Mouse (Mus musculus) embryonic facial prominence, embryonic 10.5 days (tissue): ENCODE data around the gene Mrgpre. TPM values are rescaled to one million over a fixed set of nuclear protein-coding genes. Genes with fewer than 3 reads are reported as not detected.

ENCODE experiments used
- DNase-seq: peaks from one replicate; pipeline ENCODE4 v3.0.0-alpha.2; 2017; ENCODE audit warnings: low spot score
- H3K27ac ChIP-seq: fragments of 300-500 bp; sonication (generic); replicated peaks from 2 replicates; pipeline ENCODE4 v1.5.1; 2016; ENCODE audit warnings: mild to moderate bottlenecking
- H3K27me3 ChIP-seq: fragments of 300-500 bp; sonication (generic); replicated peaks from 2 replicates; pipeline ENCODE4 v1.6.1; 2016; ENCODE audit warnings: low read depth, mild to moderate bottlenecking; ENCODE audit not compliant: poor library complexity, severe bottlenecking
- H3K36me3 ChIP-seq: fragments of 300-500 bp; sonication (generic); replicated peaks from 2 replicates; pipeline ENCODE4 v1.6.1; 2016; ENCODE audit warnings: mild to moderate bottlenecking, moderate library complexity
- H3K4me1 ChIP-seq: fragments of 300-500 bp; sonication (generic); 2 replicates; pipeline ENCODE4 v1.6.1; 2016
- H3K4me3 ChIP-seq: fragments of 300-500 bp; sonication (generic); 2 replicates; pipeline ENCODE4 v1.5.1; 2016; ENCODE audit warnings: mild to moderate bottlenecking, moderate library complexity
- H3K9me3 ChIP-seq: fragments of 300-500 bp; sonication (generic); 2 replicates; pipeline ENCODE4 v1.6.1; 2016; ENCODE audit warnings: mild to moderate bottlenecking
- WGBS: fragments of 180-500 bp; shearing (Covaris S2); methylation state at CpG from one replicate; pipeline ENCODE4 v1.1.7; 2016; 5-methylcytosine and 5-hydroxymethylcytosine counted together
- polyA plus RNA-seq: library from polyadenylated mRNA; unstranded; fragments of >200 nt; fragmentation: Nextera tagmentation; extraction: Ambion mirVana; gene quantifications from 2 replicates; pipeline ENCODE4 v1.2.1, GENCODE M21; 2016

Gene Mrgpre
- polyA plus RNA-seq, 1 experiment from 2014 or later, result 1.8 TPM

GRCm38 (mm10) chr7:143766893-143767292, 17.4 kb downstream of the Mrgpre start, which contains the start of gene Mrgprg:
Gene Mrgprg, minus strand, starts transcription at chr7:143766993.
- no peak for DNase-seq
- 56% methylated on average over 6 of the region's 6 CpGs for WGBS

GRCm38 (mm10) chr7:143764876-143765530, 19.3 kb downstream of the Mrgpre start:
- peaks cover 39% of the 10 kb centered on the region for H3K27me3 ChIP-seq
- no peak for DNase-seq
- no peaks in the 10 kb centered on the region for H3K4me1 ChIP-seq
- no peaks in the 10 kb centered on the region for H3K36me3 ChIP-seq
- no peak overlapping the region for H3K27ac ChIP-seq
- 76% methylated on average over 19 of the region's 19 CpGs for WGBS
- no peaks in the 10 kb centered on the region for H3K9me3 ChIP-seq
- H3K4me3 ChIP-seq, result no peak overlapping the region

More at GRCm38 (mm10) chr7:143766893-143767292, 17.4 kb downstream of the Mrgpre start, which contains the start of gene Mrgprg:
- no peak within 1 kb of the TSS for H3K27ac ChIP-seq
- no peaks in the 10 kb centered on the region for H3K4me1 ChIP-seq
- H3K4me3 ChIP-seq, result no peak within 1 kb of the TSS
- no peaks in the 10 kb centered on the region for H3K9me3 ChIP-seq
- no peaks in the 10 kb centered on the region for H3K36me3 ChIP-seq
- peaks cover 39% of the 10 kb centered on the region for H3K27me3 ChIP-seq

DNA sequence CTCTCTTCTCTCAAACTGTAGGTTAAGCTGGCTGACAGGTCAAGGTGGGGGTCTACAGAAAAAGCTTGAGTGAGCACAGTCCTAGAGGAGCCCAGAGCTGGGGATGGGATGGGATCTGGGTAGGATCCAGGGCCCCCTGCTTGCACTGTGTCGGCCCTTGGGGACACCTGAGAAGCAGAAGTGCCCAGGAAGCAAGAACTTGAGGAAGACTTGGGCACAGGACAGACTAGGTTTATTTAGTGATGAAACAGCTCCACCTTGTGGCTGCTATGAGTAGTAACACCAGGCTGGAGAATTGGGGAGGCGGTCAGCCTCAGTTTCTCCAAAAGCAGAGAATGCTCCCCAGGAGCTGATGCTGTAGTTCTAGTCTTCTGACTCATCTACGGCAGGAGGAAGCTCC, 20.5 kb downstream of the Mrgpre start:
- WGBS, result 16% methylated on average over 3 of the region's 3 CpGs
- Histone ChIP-seq H3K4me1 (no peaks in the 10 kb centered on the region), H3K27ac (no peak overlapping the region), H3K9me3 (no peaks in the 10 kb centered on the region), H3K4me3 (no peak overlapping the region), H3K27me3 (peaks cover 45% of the 10 kb centered on the region), H3K36me3 (no peaks in the 10 kb centered on the region)
- DNase-seq, result no peak

- H3K9me3 ChIP-seq, result no peaks in the 10 kb centered on the region
- 75% methylated on average over 3 of the region's 3 CpGs for WGBS
- no peak overlapping the region for H3K4me3 ChIP-seq
- no peak overlapping the region for H3K27ac ChIP-seq
- H3K36me3 ChIP-seq, result no peaks in the 10 kb centered on the region
- peaks cover 16% of the 10 kb centered on the region for H3K4me1 ChIP-seq
- no peak for DNase-seq
- peaks cover 62% of the 10 kb centered on the region for H3K27me3 ChIP-seq
Measured at GRCm38 (mm10) chr7:143758956-143759355, 25.3 kb downstream of the Mrgpre start.

DNA sequence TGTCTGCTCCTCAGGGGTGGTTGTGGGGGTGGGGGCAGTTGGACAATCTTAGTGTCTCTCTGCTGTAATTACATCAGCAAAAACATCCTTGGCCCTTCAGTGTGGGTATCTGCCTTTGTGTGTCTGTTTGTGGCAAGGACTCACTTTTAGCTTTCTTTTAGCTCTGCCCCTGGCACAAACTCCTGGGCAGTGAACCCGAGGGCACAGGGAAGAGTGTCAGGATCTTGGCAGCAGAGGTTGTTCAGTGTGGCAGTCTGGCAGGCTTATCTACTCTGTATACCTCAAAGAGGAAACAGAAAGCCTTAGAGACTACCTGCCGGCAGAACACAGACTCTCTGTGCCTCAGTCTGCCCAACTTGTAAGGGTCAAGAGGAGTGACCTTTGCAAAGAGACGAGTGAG, 26.6 kb downstream of the Mrgpre start:
- WGBS, result 70% methylated on average over 3 of the region's 3 CpGs
- H3K4me1 ChIP-seq, result peaks cover 16% of the 10 kb centered on the region
- no peaks in the 10 kb centered on the region for H3K36me3 ChIP-seq
- no peak overlapping the region for H3K27ac ChIP-seq
- H3K4me3 ChIP-seq, result peak overlapping the region; percentile 55; the same call in 1 of the 2 replicates
- H3K9me3 ChIP-seq, result no peaks in the 10 kb centered on the region
- no peak for DNase-seq
- H3K27me3 ChIP-seq, result peaks cover 58% of the 10 kb centered on the region

DNA sequence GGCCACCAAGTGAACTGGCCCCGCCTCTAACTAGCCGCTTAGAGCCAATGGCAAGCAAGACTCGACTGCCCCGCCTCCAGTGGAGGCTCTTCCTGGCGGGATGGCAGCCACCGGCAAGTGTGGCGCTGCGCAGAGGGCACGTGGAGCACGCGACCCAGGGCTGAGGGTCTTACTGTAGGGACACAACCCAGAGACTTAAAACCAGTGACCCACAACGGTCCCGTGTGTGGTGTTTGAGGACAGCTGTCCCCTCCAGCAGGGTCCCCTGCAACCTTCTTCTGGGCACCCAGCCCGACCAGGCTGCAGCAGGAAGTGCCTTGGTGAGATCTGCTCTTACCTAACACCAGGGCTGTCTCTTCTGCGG, 27.3 kb downstream of the Mrgpre start:
- H3K4me1 ChIP-seq, result peaks cover 16% of the 10 kb centered on the region
- peak overlapping the region; percentile 66 for H3K27ac ChIP-seq
- peak; percentile 82 for DNase-seq
- H3K9me3 ChIP-seq, result no peaks in the 10 kb centered on the region
- WGBS, result 4% methylated on average over 15 of the region's 15 CpGs
- H3K4me3 ChIP-seq, result peak overlapping the region; percentile 55
- peaks cover 60% of the 10 kb centered on the region for H3K27me3 ChIP-seq
- H3K36me3 ChIP-seq, result no peaks in the 10 kb centered on the region

- Histone ChIP-seq H3K36me3 (no peaks in the 10 kb centered on the region), H3K9me3 (no peaks in the 10 kb centered on the region), H3K27me3 (peaks cover 67% of the 10 kb centered on the region), H3K27ac (peak within 1 kb of the TSS; percentile 66), H3K4me3 (peak within 1 kb of the TSS; percentile 55), H3K4me1 (peaks cover 16% of the 10 kb centered on the region)
- DNase-seq, result no peak
- WGBS, result 32% methylated on average over 22 of the region's 22 CpGs
Measured at GRCm38 (mm10) chr7:143756125-143757026, 27.9 kb downstream of the Mrgpre start, which contains the start of gene Osbpl5. Gene Osbpl5, minus strand, starts transcription at chr7:143756985.

DNA sequence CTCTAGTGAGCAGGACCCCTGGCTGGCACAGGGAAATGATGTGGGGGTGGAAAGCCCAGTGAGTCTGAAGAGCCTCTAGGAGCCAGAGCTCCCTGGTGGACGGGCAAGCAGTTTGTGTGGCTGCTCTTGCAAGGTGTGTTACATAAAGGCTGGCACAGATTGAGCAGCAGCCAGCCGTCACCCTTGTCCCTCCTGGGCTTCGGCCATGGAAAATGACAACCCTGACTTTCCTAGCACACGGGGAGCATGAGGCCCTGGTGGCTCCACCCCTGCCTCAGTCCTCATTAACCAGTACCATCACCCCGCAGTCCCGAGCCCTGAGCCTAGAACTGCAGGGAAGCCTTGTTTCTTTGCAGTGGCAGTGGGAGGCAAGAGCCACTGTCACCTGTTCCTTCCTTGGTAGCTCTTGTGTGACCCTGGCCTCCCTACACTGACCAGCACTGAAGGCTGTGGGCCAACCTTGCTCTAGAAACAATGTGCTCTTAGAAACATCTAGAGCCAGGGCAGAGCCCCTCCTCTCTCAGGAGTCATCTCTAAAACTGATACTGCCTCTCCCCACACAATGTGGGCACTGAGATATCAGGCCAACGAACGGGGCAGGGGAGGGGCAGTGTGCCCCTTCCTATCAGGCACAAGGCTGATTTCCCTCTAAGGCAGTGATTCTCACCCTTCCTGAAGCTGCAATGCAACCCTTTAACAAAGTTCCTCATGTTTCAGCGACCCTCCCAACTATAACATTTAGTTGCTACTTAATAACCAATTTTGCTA, 28.8 kb downstream of the Mrgpre start:
- H3K36me3 ChIP-seq, result no peaks in the 10 kb centered on the region
- peaks cover 16% of the 10 kb centered on the region for H3K4me1 ChIP-seq
- peaks cover 74% of the 10 kb centered on the region for H3K27me3 ChIP-seq
- no peak overlapping the region for H3K4me3 ChIP-seq
- H3K9me3 ChIP-seq, result no peaks in the 10 kb centered on the region
- DNase-seq, result no peak
- WGBS, result 72% methylated on average over 9 of the region's 9 CpGs
- no peak overlapping the region for H3K27ac ChIP-seq

DNA sequence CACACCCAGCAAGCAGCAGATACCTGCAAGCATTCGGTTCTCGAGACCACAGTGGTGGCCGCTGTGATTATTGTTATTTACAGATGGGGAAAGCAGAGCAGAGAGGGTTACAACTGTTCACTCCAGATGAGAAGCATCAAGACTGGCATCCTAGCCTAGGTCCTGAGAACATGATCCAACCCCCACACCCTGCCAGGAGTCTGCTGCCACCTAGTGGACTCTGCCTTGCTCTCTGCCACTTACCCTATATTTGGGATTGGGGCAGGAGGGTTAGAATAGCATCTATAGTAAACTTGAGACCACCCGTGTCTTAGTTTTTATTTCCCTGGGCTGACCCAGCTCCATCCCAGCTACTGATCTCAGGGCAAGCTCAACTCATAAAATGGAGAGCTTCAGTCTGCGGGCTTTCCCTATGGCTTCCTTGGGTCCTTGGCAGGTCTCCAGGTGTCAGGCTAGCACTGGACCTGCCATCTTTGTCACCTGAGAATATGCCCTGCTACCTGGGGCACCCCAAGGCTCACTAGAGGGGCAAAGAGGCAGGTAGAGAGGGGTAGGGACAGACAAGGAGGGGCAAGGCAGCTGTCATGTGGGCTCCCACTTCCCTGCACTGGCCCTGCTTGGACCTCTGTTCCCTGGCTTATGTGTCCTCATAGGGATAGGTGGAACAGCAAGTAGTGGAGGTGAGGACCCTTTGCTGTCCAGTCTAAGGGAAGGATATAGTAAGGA, 30.1 kb downstream of the Mrgpre start:
- peak; percentile 74 for DNase-seq
- H3K4me3 ChIP-seq, result no peak overlapping the region
- H3K4me1 ChIP-seq, result peaks cover 16% of the 10 kb centered on the region
- no peaks in the 10 kb centered on the region for H3K36me3 ChIP-seq
- no peak overlapping the region for H3K27ac ChIP-seq
- H3K27me3 ChIP-seq, result peaks cover 81% of the 10 kb centered on the region
- no peaks in the 10 kb centered on the region for H3K9me3 ChIP-seq
- WGBS, result 53% methylated on average over 5 of the region's 5 CpGs

DNA sequence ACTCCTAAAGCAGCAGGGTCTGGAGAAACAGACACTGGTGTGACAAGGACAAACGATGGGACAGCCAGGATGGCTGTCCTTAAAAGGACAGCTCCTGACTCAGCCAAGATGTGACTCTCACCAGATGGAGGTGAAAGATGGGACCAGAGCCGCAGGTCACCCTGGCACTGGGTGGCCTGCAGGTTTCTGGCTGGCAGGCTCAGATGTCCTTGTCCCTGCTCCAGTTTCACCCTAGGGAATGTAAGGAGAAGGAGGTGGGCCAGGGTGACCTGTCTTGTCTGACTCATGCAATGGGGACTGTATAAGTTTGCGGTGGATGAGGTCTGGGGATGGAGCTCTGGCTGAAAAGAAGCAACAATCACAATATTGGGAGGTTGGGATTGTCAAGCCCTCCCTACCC, 31.7 kb downstream of the Mrgpre start:
- Histone ChIP-seq H3K9me3 (no peaks in the 10 kb centered on the region), H3K4me3 (no peak overlapping the region), H3K4me1 (peaks cover 28% of the 10 kb centered on the region), H3K36me3 (no peaks in the 10 kb centered on the region), H3K27ac (no peak overlapping the region), H3K27me3 (peaks cover 66% of the 10 kb centered on the region)
- 79% methylated on average over 3 of the region's 3 CpGs for WGBS
- DNase-seq, result no peak

- Histone ChIP-seq H3K4me1 (peaks cover 22% of the 10 kb centered on the region), H3K27ac (no peak overlapping the region), H3K27me3 (peaks cover 60% of the 10 kb centered on the region), H3K36me3 (no peaks in the 10 kb centered on the region), H3K4me3 (no peak overlapping the region), H3K9me3 (no peaks in the 10 kb centered on the region)
- DNase-seq, result no peak
- WGBS, result 76% methylated on average over 4 of the region's 4 CpGs
Measured at GRCm38 (mm10) chr7:143752056-143752455, 32.2 kb downstream of the Mrgpre start.

DNA sequence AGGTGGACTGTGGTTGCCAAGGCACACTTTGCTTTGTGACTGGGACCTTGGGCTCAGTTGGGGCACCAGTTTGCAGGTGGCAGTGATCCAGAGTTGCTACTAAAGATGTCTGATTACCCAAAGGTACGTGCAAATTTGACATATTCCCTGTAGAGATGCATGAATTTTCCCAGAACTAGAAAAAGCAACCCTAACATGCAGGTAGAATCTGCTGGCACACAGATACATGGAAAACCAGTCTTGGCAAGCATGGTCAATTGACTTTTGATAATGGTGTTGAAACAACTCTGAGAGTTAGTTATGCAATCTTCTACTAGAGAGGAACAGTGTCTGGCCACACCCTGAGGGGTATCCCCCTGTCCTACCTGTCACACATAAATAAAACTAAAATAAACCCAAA, 32.9 kb downstream of the Mrgpre start:
- DNase-seq, result no peak
- Histone ChIP-seq H3K9me3 (no peaks in the 10 kb centered on the region), H3K36me3 (no peaks in the 10 kb centered on the region), H3K27ac (no peak overlapping the region), H3K4me3 (no peak overlapping the region), H3K4me1 (peaks cover 15% of the 10 kb centered on the region), H3K27me3 (peaks cover 54% of the 10 kb centered on the region)
- WGBS, result 84% methylated on average over 1 of the region's 1 CpGs
